Mouse (Mus musculus): ENCODE data around the gene Atox1. TPM values are rescaled to one million over a fixed set of nuclear protein-coding genes. Genes with fewer than 3 reads are reported as not detected.

The Atox1 gene
- total and polyA plus RNA-seq, 3 experiments, result 258 to 365 TPM; not detected in 1

- no peak for DNase-seq (ENCODE audit: low read depth, low spot score)
- peaks cover 15 to 17% of the 10 kb centered on the region in 2 experiments; a peak in 3 of 4 replicates for H3K27me3 ChIP-seq (ENCODE audit: control insufficient read depth in 1 of 2, insufficient read depth in 2 of 2, low read length in 2 of 2)
- H3K9me3 ChIP-seq (replicated peaks; ENCODE audit: insufficient read depth, low read length), result no peaks in the 10 kb centered on the region
- H3K79me2 ChIP-seq (ENCODE audit: control insufficient read depth, insufficient read depth, low read length, poor library complexity), result no peaks in the 10 kb centered on the region
- no peak overlapping the region for H3K4me3 ChIP-seq (ENCODE audit: control insufficient read depth in 1 of 2, insufficient read depth in 1 of 2, low read depth in 2 of 2, low read length in 2 of 2)
- no peaks in the 10 kb centered on the region for H3K36me3 ChIP-seq (ENCODE audit: control insufficient read depth in 1 of 2, insufficient read depth in 2 of 2, low read length in 2 of 2)
- no peak overlapping the region for H3K9ac ChIP-seq (ENCODE audit: control insufficient read depth, low read depth, low read length, poor library complexity, severe bottlenecking)
- H3K4me1 ChIP-seq (ENCODE audit: control insufficient read depth in 1 of 2, insufficient read depth in 2 of 2, low read length in 2 of 2), result peaks cover 0 to 5% of the 10 kb centered on the region in 2 experiments; a peak in 1 of 4 replicates
- no peak overlapping the region for H3K27ac ChIP-seq (ENCODE audit: control insufficient read depth, low read depth, low read length)
- TF ChIP-seq POLR2AphosphoS5 (IDR thresholded peaks at IDR 0.05; ENCODE audit: borderline replicate concordance, low read depth, low read length) (no peak), NRF1 (IDR thresholded peaks at IDR 0.05; ENCODE audit: insufficient read depth, low read depth, low read length, poor library complexity, severe bottlenecking) (no peak), MAFK (IDR thresholded peaks at IDR 0.05; ENCODE audit: borderline replicate concordance, low read depth, low read length) (no peak), MAZ (IDR thresholded peaks at IDR 0.05; ENCODE audit: low read depth, low read length) (no peak)
Observed at GRCm38 (mm10) chr11:55424746-55425360, 36.2 kb downstream of the Atox1 start.

GRCm38 (mm10) chr11:55423756-55424155 lies 37.3 kb downstream of the Atox1 start:
- DNase-seq (ENCODE audit: low read depth, low spot score), result peak; percentile 53
- Histone ChIP-seq H3K79me2 (ENCODE audit: control insufficient read depth, insufficient read depth, low read length, poor library complexity) (no peaks in the 10 kb centered on the region), H3K27me3 (ENCODE audit: control insufficient read depth in 1 of 2, insufficient read depth in 2 of 2, low read length in 2 of 2) (peaks cover 7 to 13% of the 10 kb centered on the region in 2 experiments; a peak in 3 of 4 replicates), H3K27ac (ENCODE audit: control insufficient read depth, low read depth, low read length) (no peak overlapping the region), H3K4me1 (ENCODE audit: control insufficient read depth in 1 of 2, insufficient read depth in 2 of 2, low read length in 2 of 2) (peaks cover 0 to 5% of the 10 kb centered on the region in 2 experiments; a peak in 1 of 4 replicates), H3K9ac (ENCODE audit: control insufficient read depth, low read depth, low read length, poor library complexity, severe bottlenecking) (no peak overlapping the region), H3K36me3 (ENCODE audit: control insufficient read depth in 1 of 2, insufficient read depth in 2 of 2, low read length in 2 of 2) (no peaks in the 10 kb centered on the region), H3K4me3 (ENCODE audit: control insufficient read depth in 1 of 2, insufficient read depth in 1 of 2, low read depth in 2 of 2, low read length in 2 of 2) (no peak overlapping the region), H3K9me3 (replicated peaks; ENCODE audit: insufficient read depth, low read length) (no peaks in the 10 kb centered on the region)
- TF ChIP-seq POLR2AphosphoS2 (IDR thresholded peaks at IDR 0.05; ENCODE audit: low read length), result no peak
- TF ChIP-seq MAFK (IDR thresholded peaks at IDR 0.05; ENCODE audit: borderline replicate concordance, low read depth, low read length), result no peak
- TF ChIP-seq TAL1 (IDR thresholded peaks at IDR 0.05; ENCODE audit: low read length), result no peak
- no peak for TF ChIP-seq CTCF (IDR thresholded peaks at IDR 0.05 in 2 of 3, conservative IDR thresholded peaks at IDR 0.05 in 1 of 3; ENCODE audit: control insufficient read depth in 1 of 3, insufficient read depth in 1 of 3, low read depth in 2 of 3, low read length in 3 of 3, poor library complexity in 1 of 3, severe bottlenecking in 1 of 3)
- no peak for TF ChIP-seq USF2 (IDR thresholded peaks at IDR 0.05; ENCODE audit: borderline replicate concordance in 1 of 2, insufficient read depth in 1 of 2, low read depth in 1 of 2, low read length in 2 of 2)
- TF ChIP-seq MEF2A (IDR thresholded peaks at IDR 0.05; ENCODE audit: extremely low read depth, insufficient replicate concordance, low read depth, low read length, poor library complexity, severe bottlenecking), result no peak
- no peak for TF ChIP-seq MAZ (IDR thresholded peaks at IDR 0.05; ENCODE audit: low read depth, low read length)
- TF ChIP-seq MXI1 (IDR thresholded peaks at IDR 0.05; ENCODE audit: low read depth, low read length), result no peak
- no peak for TF ChIP-seq RAD21 (IDR thresholded peaks at IDR 0.05; ENCODE audit: low read depth, low read length)
- no peak for TF ChIP-seq CHD1 (IDR thresholded peaks at IDR 0.05; ENCODE audit: low read depth, low read length)
- no peak for TF ChIP-seq TCF12 (IDR thresholded peaks at IDR 0.05; ENCODE audit: low read depth, low read length)
- no peak for TF ChIP-seq GATA1 (IDR thresholded peaks at IDR 0.05; ENCODE audit: low read depth, low read length)
- TF ChIP-seq MYC (IDR thresholded peaks at IDR 0.05; ENCODE audit: low read depth, low read length), result no peak
- TF ChIP-seq JUND (IDR thresholded peaks at IDR 0.05; ENCODE audit: low read depth, low read length), result no peak
- TF ChIP-seq ZC3H11A (IDR thresholded peaks at IDR 0.05; ENCODE audit: low read depth, low read length), result no peak
- no peak for TF ChIP-seq RCOR1 (IDR thresholded peaks at IDR 0.05; ENCODE audit: low read depth, low read length)

Data from MEL (cell line).